Mouse (Mus musculus): ENCODE results near the gene Zc3hav1. TPM values are rescaled to one million over a fixed set of nuclear protein-coding genes. Genes with fewer than 3 reads are reported as not detected.

Zc3hav1 gene
- polyA plus RNA-seq, 1 experiment from 2014 or later: 1.4 TPM

GRCm38 (mm10) chr6:38320621-38321020 lies 33.8 kb downstream of the Zc3hav1 start:
- Histone ChIP-seq H3K4me2 (no peak overlapping the region), H3K4me3 (replicated peaks) (no peak overlapping the region), H3K9me3 (replicated peaks) (no peaks in the 10 kb centered on the region), H3K36me3 (no peaks in the 10 kb centered on the region), H3K4me1 (no peaks in the 10 kb centered on the region), H3K27ac (replicated peaks) (no peak overlapping the region), H3K9ac (replicated peaks) (no peak overlapping the region), H3K27me3 (replicated peaks) (no peaks in the 10 kb centered on the region)
- 93% methylated on average over 9 of the region's 9 CpGs for WGBS
- ATAC-seq (ENCODE audit: low FRiP score): no peak

GRCm38 (mm10) chr6:38316050-38316449 lies 38.4 kb downstream of the Zc3hav1 start:
- H3K36me3 ChIP-seq: no peaks in the 10 kb centered on the region
- no peak overlapping the region for H3K4me3 ChIP-seq (replicated peaks)
- no peak for ATAC-seq (ENCODE audit: low FRiP score)
- WGBS: 94% methylated on average over 4 of the region's 4 CpGs
- H3K27ac ChIP-seq (replicated peaks): no peak overlapping the region
- no peaks in the 10 kb centered on the region for H3K27me3 ChIP-seq (replicated peaks)
- H3K4me1 ChIP-seq: no peaks in the 10 kb centered on the region
- H3K9me3 ChIP-seq (replicated peaks): no peaks in the 10 kb centered on the region
- no peak overlapping the region for H3K9ac ChIP-seq (replicated peaks)
- H3K4me2 ChIP-seq: no peak overlapping the region

- no peak overlapping the region for H3K9ac ChIP-seq (replicated peaks)
- no peaks in the 10 kb centered on the region for H3K36me3 ChIP-seq
- no peak overlapping the region for H3K4me2 ChIP-seq
- no peak for ATAC-seq (ENCODE audit: low FRiP score)
- no peaks in the 10 kb centered on the region for H3K4me1 ChIP-seq
- no peaks in the 10 kb centered on the region for H3K9me3 ChIP-seq (replicated peaks)
- H3K27ac ChIP-seq (replicated peaks): no peak overlapping the region
- no peaks in the 10 kb centered on the region for H3K27me3 ChIP-seq (replicated peaks)
- H3K4me3 ChIP-seq (replicated peaks): no peak overlapping the region
These were observed 44.7 kb downstream of the Zc3hav1 start for GRCm38 (mm10) chr6:38309741-38310140.

- Histone ChIP-seq H3K9ac (replicated peaks) (no peak overlapping the region), H3K4me2 (no peak overlapping the region), H3K27me3 (replicated peaks) (no peaks in the 10 kb centered on the region), H3K36me3 (no peaks in the 10 kb centered on the region), H3K4me3 (replicated peaks) (no peak overlapping the region), H3K9me3 (replicated peaks) (no peaks in the 10 kb centered on the region), H3K27ac (replicated peaks) (no peak overlapping the region), H3K4me1 (no peaks in the 10 kb centered on the region)
- WGBS: 84% methylated on average over 3 of the region's 3 CpGs
- no peak for ATAC-seq (ENCODE audit: low FRiP score)
These were observed 49.4 kb downstream of the Zc3hav1 start for GRCm38 (mm10) chr6:38304981-38305380.

- Histone ChIP-seq H3K36me3 (peaks cover 19% of the 10 kb centered on the region), H3K4me1 (peaks cover 13% of the 10 kb centered on the region), H3K4me3 (replicated peaks) (peak within 1 kb of the TSS; percentile 73), H3K4me2 (peak within 1 kb of the TSS; percentile 73), H3K9me3 (replicated peaks) (no peaks in the 10 kb centered on the region), H3K27ac (replicated peaks) (peak within 1 kb of the TSS; percentile 95), H3K27me3 (replicated peaks) (no peaks in the 10 kb centered on the region), H3K9ac (replicated peaks) (peak within 1 kb of the TSS; percentile 90)
- peak; percentile 96 for ATAC-seq (ENCODE audit: low FRiP score)
- WGBS: 0% methylated on average over 58 of the region's 70 CpGs
These were observed 55.5 kb downstream of the Zc3hav1 start, which contains the start of gene Zc3hav1l for GRCm38 (mm10) chr6:38298761-38299401. Zc3hav1l (minus strand) TSS chr6:38299259.

- H3K9ac ChIP-seq (replicated peaks): peak overlapping the region; percentile 90
- H3K4me1 ChIP-seq: peaks cover 13% of the 10 kb centered on the region
- 0% methylated on average over 10 of the region's 10 CpGs for WGBS
- H3K27ac ChIP-seq (replicated peaks): peak overlapping the region; percentile 95
- H3K9me3 ChIP-seq (replicated peaks): no peaks in the 10 kb centered on the region
- H3K4me2 ChIP-seq: peak overlapping the region; percentile 73
- no peaks in the 10 kb centered on the region for H3K27me3 ChIP-seq (replicated peaks)
- H3K4me3 ChIP-seq (replicated peaks): peak overlapping the region; percentile 73
- peak; percentile 46 for ATAC-seq (ENCODE audit: low FRiP score)
- H3K36me3 ChIP-seq: peaks cover 20% of the 10 kb centered on the region
These were observed 56.2 kb downstream of the Zc3hav1 start for GRCm38 (mm10) chr6:38298246-38298635.

GRCm38 (mm10) chr6:38297580-38298245 lies 56.7 kb downstream of the Zc3hav1 start:
- peak overlapping the region; percentile 90 for H3K9ac ChIP-seq (replicated peaks)
- ATAC-seq (ENCODE audit: low FRiP score): no peak
- peak overlapping the region; percentile 73 for H3K4me2 ChIP-seq
- no peaks in the 10 kb centered on the region for H3K9me3 ChIP-seq (replicated peaks)
- peaks cover 23% of the 10 kb centered on the region for H3K36me3 ChIP-seq
- peaks cover 13% of the 10 kb centered on the region for H3K4me1 ChIP-seq
- 36% methylated on average over 12 of the region's 12 CpGs for WGBS
- peak overlapping the region; percentile 95 for H3K27ac ChIP-seq (replicated peaks)
- no peaks in the 10 kb centered on the region for H3K27me3 ChIP-seq (replicated peaks)
- peak overlapping the region; percentile 73 for H3K4me3 ChIP-seq (replicated peaks)

- H3K4me1 ChIP-seq: peaks cover 9% of the 10 kb centered on the region
- WGBS: 85% methylated on average over 3 of the region's 3 CpGs
- H3K9me3 ChIP-seq (replicated peaks): no peaks in the 10 kb centered on the region
- ATAC-seq (ENCODE audit: low FRiP score): no peak
- H3K27me3 ChIP-seq (replicated peaks): no peaks in the 10 kb centered on the region
- H3K9ac ChIP-seq (replicated peaks): no peak overlapping the region
- H3K4me2 ChIP-seq: no peak overlapping the region
- no peak overlapping the region for H3K27ac ChIP-seq (replicated peaks)
- H3K36me3 ChIP-seq: peaks cover 39% of the 10 kb centered on the region
- no peak overlapping the region for H3K4me3 ChIP-seq (replicated peaks)
These were observed 60.7 kb downstream of the Zc3hav1 start for GRCm38 (mm10) chr6:38293708-38294107.

GRCm38 (mm10) chr6:38292871-38293646 lies 61.3 kb downstream of the Zc3hav1 start:
- no peak overlapping the region for H3K27ac ChIP-seq (replicated peaks)
- no peaks in the 10 kb centered on the region for H3K9me3 ChIP-seq (replicated peaks)
- peaks cover 5% of the 10 kb centered on the region for H3K4me1 ChIP-seq
- WGBS: 60% methylated on average over 11 of the region's 11 CpGs
- ATAC-seq (ENCODE audit: low FRiP score): no peak
- no peak overlapping the region for H3K4me3 ChIP-seq (replicated peaks)
- H3K9ac ChIP-seq (replicated peaks): no peak overlapping the region
- H3K36me3 ChIP-seq: peaks cover 39% of the 10 kb centered on the region
- H3K27me3 ChIP-seq (replicated peaks): no peaks in the 10 kb centered on the region
- H3K4me2 ChIP-seq: no peak overlapping the region

- no peak for ATAC-seq (ENCODE audit: low FRiP score)
- Histone ChIP-seq H3K4me3 (replicated peaks) (no peak overlapping the region), H3K4me2 (no peak overlapping the region), H3K27ac (replicated peaks) (no peak overlapping the region), H3K36me3 (peaks cover 36% of the 10 kb centered on the region), H3K4me1 (no peaks in the 10 kb centered on the region), H3K9ac (replicated peaks) (no peak overlapping the region), H3K9me3 (replicated peaks) (no peaks in the 10 kb centered on the region; the same call in 1 of the 2 replicates), H3K27me3 (replicated peaks) (no peaks in the 10 kb centered on the region)
- WGBS: 99% methylated on average over 19 of the region's 19 CpGs
These were observed 70.0 kb downstream of the Zc3hav1 start for GRCm38 (mm10) chr6:38284422-38284821.

- Histone ChIP-seq H3K4me1 (no peaks in the 10 kb centered on the region), H3K9ac (replicated peaks) (no peak overlapping the region), H3K27ac (replicated peaks) (no peak overlapping the region), H3K4me2 (no peak overlapping the region), H3K27me3 (replicated peaks) (no peaks in the 10 kb centered on the region), H3K36me3 (no peaks in the 10 kb centered on the region), H3K4me3 (replicated peaks) (no peak overlapping the region), H3K9me3 (replicated peaks) (no peaks in the 10 kb centered on the region)
- ATAC-seq (ENCODE audit: low FRiP score): no peak
- WGBS: 81% methylated on average over 7 of the region's 7 CpGs
These were observed 89.9 kb downstream of the Zc3hav1 start for GRCm38 (mm10) chr6:38264466-38264865.

Measured in neural tube, embryonic 15.5 days (tissue).